Mouse (Mus musculus) urinary bladder, adult 2 months (tissue): ENCODE measurements around the gene Gtf2h3. TPM values are rescaled to one million over a fixed set of nuclear protein-coding genes. Genes with fewer than 3 reads are reported as not detected.
"Not testable (repeated sequence)": the region's sequence is repeated elsewhere in the genome, so short reads cannot be mapped to it uniquely, and the experiment has no call there.

ENCODE experiments used
- DNase-seq: peaks from one replicate; pipeline ENCODE4 v3.0.0; 2022; ENCODE audit warnings: low spot score
- polyA plus RNA-seq: library from polyadenylated mRNA; depleted of rRNA; stranded (reverse); fragments of >200 nt; gene quantifications from 2 replicates; pipeline ENCODE4 v1.2.3, GENCODE M21; 2012

Gtf2h3 gene
- polyA plus RNA-seq, 1 experiment = 58.4 TPM

DNA sequence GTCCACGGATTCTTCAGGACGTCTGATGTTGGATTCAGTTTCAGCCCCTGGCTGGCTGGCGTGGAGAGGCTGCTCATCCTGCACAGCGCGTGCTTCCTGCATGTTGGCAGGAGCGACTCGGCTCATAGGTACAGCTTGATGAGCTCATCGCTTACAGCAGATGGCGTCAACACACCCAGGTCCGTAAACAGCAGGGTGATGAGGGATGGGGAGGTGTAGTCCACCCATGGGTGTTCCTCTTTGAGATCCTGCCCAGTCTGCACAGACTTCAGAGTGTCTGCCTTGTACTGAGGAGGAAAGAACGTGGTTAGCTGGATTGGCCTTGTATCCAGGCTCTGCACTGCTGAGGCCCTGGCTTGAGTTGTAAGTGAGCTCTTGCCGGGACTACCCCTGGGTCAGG is 7.9 kb upstream of the Gtf2h3 start:
- no peak for DNase-seq

GRCm38 (mm10) chr5:124575467-124575866 is 3.5 kb upstream of the Gtf2h3 start:
- no peak for DNase-seq

DNA sequence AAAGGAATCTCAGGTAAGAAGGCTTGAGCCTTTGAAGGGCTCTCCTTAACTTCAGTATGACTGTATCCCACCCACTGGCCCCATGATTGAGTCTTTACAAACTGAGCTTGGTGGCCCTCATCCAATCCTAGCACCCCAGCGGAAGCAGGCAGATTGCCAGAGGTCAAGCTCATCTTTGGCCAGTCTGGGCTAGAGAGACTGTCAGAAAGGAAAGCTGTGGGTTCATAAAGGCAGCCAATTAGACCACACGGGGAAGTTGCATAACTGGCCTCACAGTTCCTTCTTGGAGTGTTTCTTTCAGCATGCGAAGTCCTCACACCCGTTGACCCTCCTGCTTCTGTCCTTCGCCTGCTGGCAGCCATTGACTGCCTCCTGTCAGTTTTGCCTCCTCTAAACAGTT is 3.6 kb downstream of the Gtf2h3 start:
- no peak for DNase-seq

DNA sequence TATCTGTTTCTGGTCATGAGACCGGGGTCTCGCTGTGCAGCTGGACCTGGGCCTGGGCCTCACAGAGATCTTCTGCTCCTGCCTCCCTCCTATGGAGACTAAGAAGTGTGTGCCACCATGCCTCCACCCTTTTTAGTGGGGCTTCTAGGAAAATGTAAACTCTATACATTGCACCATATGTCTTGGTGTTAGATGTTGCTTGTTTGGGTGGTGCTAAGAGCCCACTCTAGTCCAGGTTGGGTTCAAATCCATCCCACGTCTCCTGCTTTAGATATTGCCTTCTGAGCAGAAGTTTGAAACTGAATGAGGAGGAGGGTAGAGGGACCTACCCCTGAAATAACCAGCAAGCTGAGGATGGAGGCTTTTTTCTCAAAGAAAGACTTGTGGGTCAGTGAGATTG is 13.8 kb downstream of the Gtf2h3 start:
- DNase-seq = no peak

DNA sequence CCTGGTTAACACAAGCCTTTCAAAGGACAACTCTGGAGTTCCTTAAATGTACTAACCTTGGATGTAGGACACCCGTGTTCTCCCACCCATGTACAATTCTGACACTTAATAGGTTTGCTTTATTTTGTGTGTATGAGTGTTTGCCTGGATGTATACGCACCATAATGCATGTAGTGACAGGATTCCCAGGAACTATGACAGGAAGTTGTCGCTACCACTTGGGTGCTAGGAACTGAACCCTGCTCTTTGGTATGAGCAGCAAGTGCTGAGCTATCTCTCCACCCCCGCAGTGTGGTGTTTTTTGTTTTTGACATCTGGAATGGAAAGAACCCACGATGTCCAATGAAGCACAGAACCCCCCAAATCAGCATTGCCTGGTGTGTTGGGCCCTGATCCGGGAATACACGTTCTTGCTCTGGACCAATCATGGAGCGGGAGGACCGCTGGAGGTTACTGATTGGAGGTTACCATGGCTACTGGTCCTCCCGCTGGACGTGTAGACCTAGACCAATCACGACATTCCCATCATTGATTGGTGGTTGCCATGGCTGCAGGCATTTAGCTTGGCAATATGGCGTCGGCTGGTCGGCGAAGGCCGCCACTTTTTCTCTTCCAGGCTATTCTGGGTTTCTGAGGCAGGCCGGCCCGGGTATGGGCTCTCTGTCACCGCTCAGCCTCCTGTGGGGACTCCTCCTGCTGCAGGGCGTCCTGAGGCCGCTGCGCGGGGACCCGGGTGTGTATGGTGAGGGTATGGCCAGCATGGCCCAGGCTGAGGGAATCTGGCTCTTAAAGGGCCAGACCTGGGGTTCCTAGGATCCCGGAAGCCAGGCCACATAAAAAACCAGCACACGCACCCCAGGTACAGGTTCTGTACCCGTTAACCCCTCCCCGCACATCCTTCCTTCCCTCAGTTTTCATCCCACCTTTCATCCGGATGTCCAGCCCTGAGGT is 19.6 kb downstream of the Gtf2h3 start:
- DNase-seq = peak; percentile 65

DNA sequence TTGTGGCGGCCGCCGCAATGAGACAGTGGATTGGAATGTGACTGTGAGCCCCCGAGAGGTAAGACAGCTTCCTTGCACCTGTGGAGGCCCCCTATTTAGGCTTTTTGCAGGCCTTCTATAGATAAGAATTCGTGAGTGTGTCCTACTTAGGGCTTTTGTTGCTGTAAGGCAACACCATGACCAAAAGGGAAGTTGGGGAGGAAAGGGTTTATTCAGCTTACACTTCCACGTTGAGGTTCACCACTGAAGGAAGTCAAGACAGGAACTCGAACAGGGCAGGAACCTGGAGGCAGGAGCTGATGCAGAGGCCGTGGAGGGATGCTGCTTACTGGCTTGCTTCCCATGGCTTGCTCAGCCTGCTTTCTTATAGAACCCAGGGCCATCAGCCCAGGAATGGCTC is 20.8 kb downstream of the Gtf2h3 start:
- DNase-seq = not testable (repeated sequence)

GRCm38 (mm10) chr5:124602349-124602748 is 23.4 kb downstream of the Gtf2h3 start:
- DNase-seq = no peak

DNA sequence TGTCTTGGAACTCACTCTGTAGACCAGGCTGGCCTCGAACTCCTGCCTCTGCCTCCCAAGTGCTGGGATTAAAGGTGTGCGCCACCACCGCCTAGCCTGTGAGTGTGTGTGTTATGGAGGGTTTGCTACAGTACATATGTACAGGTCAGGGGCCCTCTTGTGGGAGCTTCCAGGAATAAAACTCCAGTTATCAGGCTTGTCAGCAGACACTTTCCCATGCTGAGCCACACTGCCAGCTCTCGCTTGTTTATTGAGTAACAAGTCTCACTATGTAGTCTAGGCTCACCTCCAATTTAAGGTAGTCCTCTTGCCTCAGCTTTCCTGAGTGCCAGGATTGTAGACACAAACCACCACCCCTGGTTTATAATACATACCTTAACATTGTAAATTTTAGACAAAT is 25.4 kb downstream of the Gtf2h3 start:
- no peak for DNase-seq

- DNase-seq = no peak
Measured at GRCm38 (mm10) chr5:124605041-124605622, 26.2 kb downstream of the Gtf2h3 start.

GRCm38 (mm10) chr5:124610965-124611364 is 32.0 kb downstream of the Gtf2h3 start:
- no peak for DNase-seq

DNA sequence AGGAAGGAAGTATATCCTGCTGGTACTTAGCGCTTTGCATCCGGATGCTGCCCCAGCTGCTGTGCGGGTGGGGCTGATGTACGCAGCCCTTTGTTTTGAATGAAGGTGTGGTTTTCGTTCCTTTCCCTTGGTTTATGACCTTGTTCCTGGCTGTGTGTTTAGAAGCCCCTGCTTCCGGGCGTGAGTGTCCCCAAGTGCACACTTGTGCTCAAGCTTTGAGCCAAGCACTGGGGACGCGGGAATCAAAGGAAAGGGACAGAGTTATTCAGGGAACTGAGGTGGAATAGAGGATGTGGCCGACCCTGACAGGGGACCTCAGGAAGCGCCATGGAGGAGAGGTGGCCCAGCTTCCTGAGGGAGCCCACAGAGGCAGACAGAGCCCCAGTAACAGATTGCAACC is 35.8 kb downstream of the Gtf2h3 start:
- no peak for DNase-seq

GRCm38 (mm10) chr5:124618711-124619110 is 39.8 kb downstream of the Gtf2h3 start:
- DNase-seq = no peak

- no peak for DNase-seq
Measured at GRCm38 (mm10) chr5:124621362-124621761, 42.4 kb downstream of the Gtf2h3 start.

GRCm38 (mm10) chr5:124622890-124623289 is 44.0 kb downstream of the Gtf2h3 start:
- no peak for DNase-seq

GRCm38 (mm10) chr5:124624291-124624690 is 45.4 kb downstream of the Gtf2h3 start:
- no peak for DNase-seq

GRCm38 (mm10) chr5:124628448-124629363 is 49.8 kb downstream of the Gtf2h3 start, which contains the start of gene Atp6v0a2:
TSS of gene Atp6v0a2 (plus strand) at chr5:124628576.
- DNase-seq = peak; percentile 88

DNA sequence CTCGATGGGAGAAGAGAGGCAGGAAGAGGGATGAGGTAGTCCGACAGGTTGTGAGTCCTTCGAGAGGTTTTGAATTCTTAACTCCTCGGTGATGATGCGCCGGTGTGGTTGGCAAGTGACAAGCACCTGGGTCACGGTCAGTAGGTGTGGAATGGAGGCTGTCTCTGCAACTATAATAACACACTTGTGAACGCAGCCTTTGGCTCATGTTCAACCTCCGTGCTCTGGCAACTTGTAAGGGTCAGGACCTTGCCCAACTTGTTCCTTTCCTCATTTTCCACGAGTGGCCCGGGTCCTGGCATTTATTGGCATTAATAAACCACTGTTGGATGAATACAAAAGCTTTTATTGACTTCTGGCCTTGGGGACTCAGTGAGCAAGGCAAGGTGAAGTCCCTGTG is 50.7 kb downstream of the Gtf2h3 start:
- DNase-seq = no peak

DNA sequence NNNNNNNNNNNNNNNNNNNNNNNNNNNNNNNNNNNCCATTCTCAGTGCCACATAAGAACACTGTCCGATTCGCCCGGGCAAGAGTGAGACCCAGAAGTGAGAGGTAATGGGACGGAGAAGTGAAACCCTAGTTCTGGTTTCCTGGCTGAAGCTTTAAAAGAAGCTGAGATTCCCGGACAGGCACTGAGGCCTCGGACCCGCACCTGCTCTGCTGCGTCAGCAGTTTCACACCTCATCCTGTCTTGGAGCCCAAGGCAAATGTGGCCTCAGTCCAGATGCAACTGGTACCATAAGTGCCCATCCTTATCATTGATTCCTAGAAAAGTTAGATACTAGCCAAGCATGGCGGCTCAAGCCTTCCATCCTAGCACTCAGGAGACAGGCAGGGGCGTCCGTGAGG is 52.7 kb downstream of the Gtf2h3 start:
- DNase-seq = no peak

GRCm38 (mm10) chr5:124632461-124632860 is 53.5 kb downstream of the Gtf2h3 start:
- DNase-seq = no peak

- no peak for DNase-seq
Measured at GRCm38 (mm10) chr5:124633425-124633824, 54.5 kb downstream of the Gtf2h3 start.

DNA sequence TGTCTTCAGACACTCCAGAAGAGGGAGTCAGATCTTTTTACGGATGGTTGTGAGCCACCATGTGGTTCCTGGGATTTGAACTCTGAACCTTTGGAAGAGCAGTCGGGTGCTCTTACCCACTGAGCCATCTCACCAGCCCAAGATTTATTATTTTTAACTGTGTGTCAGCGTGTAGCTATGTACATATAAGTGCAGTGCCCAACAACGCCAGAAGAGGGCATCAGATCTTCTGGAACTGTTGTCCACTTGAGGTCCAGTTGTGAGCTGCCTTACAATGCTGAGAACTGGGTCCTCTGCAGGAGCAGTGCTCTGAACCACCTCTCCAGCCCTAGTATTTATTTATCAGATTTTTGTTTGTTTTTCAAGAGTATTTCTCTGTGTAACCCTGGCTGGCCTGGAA is 56.1 kb downstream of the Gtf2h3 start:
- not testable (repeated sequence) for DNase-seq

GRCm38 (mm10) chr5:124636139-124636538 is 57.2 kb downstream of the Gtf2h3 start:
- no peak for DNase-seq
